Mouse (Mus musculus) heart, embryonic 12.5 days (tissue): Measurements from ENCODE around the gene Gpr132. TPM values are rescaled to one million over a fixed set of nuclear protein-coding genes. Genes with fewer than 3 reads are reported as not detected.

ENCODE experiments used
- ATAC-seq: fragments of 200-750 bp; cut with Nextera tagmentation; 2 replicates; pipeline ENCODE4 v1.8.0; 2017; ENCODE audit warnings: moderate TSS enrichment, moderate library complexity; ENCODE audit not compliant: insufficient number of reproducible peaks, low FRiP score
- H3K27ac ChIP-seq: fragments of 300-500 bp; sonication (generic); 2 replicates; pipeline ENCODE4 v1.5.1; 2016; ENCODE audit warnings: mild to moderate bottlenecking, moderate library complexity; ENCODE audit not compliant: poor library complexity, severe bottlenecking
- H3K27me3 ChIP-seq: fragments of 300-500 bp; sonication (generic); replicated peaks from 2 replicates; pipeline ENCODE4 v1.6.1; 2016; ENCODE audit warnings: mild to moderate bottlenecking, moderate library complexity
- H3K36me3 ChIP-seq: fragments of 300-500 bp; sonication (generic); 2 replicates; pipeline ENCODE4 v1.6.1; 2016; ENCODE audit warnings: mild to moderate bottlenecking, moderate library complexity
- H3K4me1 ChIP-seq: fragments of 300-500 bp; sonication (generic); replicated peaks from 2 replicates; pipeline ENCODE4 v1.6.1; 2016; ENCODE audit warnings: mild to moderate bottlenecking
- H3K4me2 ChIP-seq: fragments of 300-500 bp; sonication (generic); 2 replicates; pipeline ENCODE4 v1.6.1; 2016; ENCODE audit warnings: mild to moderate bottlenecking, moderate library complexity
- H3K4me3 ChIP-seq: fragments of 300-500 bp; sonication (generic); 2 replicates; pipeline ENCODE4 v1.5.1; 2016; ENCODE audit warnings: mild to moderate bottlenecking
- H3K9ac ChIP-seq: fragments of 300-500 bp; sonication (generic); 2 replicates; pipeline ENCODE4 v1.6.1; 2016; ENCODE audit warnings: mild to moderate bottlenecking, moderate library complexity
- H3K9me3 ChIP-seq: fragments of 300-500 bp; sonication (generic); replicated peaks from 2 replicates; pipeline ENCODE4 v1.6.1; 2016; ENCODE audit warnings: mild to moderate bottlenecking, moderate library complexity
- WGBS: fragments of 180-500 bp; shearing (Covaris S2); methylation state at CpG from one replicate; pipeline ENCODE4 v1.1.7; 2016; 5-methylcytosine and 5-hydroxymethylcytosine counted together
- polyA plus RNA-seq: library from polyadenylated mRNA; unstranded; fragments of >200 nt; fragmentation: Nextera tagmentation; extraction: Ambion mirVana; gene quantifications from 2 replicates; pipeline ENCODE4 v1.2.1, GENCODE M21; 2016

The Gpr132 gene
- polyA plus RNA-seq, result not detected in 2 replicates

GRCm38 (mm10) chr12:112868178-112869087, at the start of gene Gpr132:
Gene Gpr132, minus strand, starts transcription at chr12:112868228.
- no peak within 1 kb of the TSS for H3K4me2 ChIP-seq
- H3K4me3 ChIP-seq, result no peak within 1 kb of the TSS
- H3K27me3 ChIP-seq, result peaks cover 45% of the 10 kb centered on the region
- H3K36me3 ChIP-seq, result no peaks in the 10 kb centered on the region
- 60% methylated on average over 13 of the region's 13 CpGs for WGBS
- no peak within 1 kb of the TSS for H3K27ac ChIP-seq
- peaks cover 16% of the 10 kb centered on the region for H3K4me1 ChIP-seq
- H3K9ac ChIP-seq, result no peak within 1 kb of the TSS
- ATAC-seq, result no peak
- H3K9me3 ChIP-seq, result no peaks in the 10 kb centered on the region

- Histone ChIP-seq H3K4me1 (peaks cover 39% of the 10 kb centered on the region), H3K36me3 (peaks cover 28% of the 10 kb centered on the region; the same call in 1 of the 2 replicates), H3K27me3 (peaks cover 78% of the 10 kb centered on the region), H3K9me3 (no peaks in the 10 kb centered on the region), H3K4me2 (no peak overlapping the region), H3K9ac (no peak overlapping the region), H3K4me3 (no peak overlapping the region), H3K27ac (no peak overlapping the region)
- ATAC-seq, result no peak
- 65% methylated on average over 11 of the region's 11 CpGs for WGBS
Observed at GRCm38 (mm10) chr12:112917486-112917885, 49.5 kb upstream of the Gpr132 start.

DNA sequence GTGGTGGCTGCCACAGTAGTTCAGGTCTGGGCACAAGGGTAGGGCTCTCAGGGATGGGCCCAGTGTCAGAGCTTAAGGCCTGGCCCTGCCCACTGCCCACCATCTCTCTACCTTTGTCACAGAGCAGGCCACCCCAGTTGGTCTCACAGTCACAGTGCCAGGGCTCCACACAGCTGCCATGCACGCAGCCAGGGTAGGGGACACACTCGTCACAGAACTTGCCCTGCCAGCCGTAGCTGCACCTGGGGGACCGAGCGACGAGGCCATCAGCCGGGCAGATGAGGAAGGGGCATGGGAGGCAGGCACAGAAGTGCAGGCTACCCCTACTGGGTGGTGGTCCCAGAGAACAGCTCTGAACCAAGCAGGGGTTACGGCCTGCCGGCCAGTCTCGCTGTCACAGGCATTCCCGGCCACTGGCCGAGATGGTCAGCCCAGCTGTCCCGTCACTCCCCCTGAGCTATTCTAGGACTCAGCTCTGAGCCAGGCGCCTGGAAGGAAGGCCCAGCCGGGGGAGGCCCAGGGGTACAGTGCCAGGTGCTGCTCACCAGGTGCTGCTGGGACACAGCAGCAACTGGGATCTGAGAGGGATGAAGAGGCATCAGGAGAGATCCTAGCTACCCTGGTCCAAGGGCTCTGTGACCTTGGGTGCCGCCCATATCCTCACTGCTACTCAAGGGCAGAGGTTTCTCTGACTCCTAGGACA, 48.8 kb upstream of the Gpr132 start:
- ATAC-seq, result no peak
- H3K27ac ChIP-seq, result no peak overlapping the region
- peaks cover 33% of the 10 kb centered on the region for H3K4me1 ChIP-seq
- H3K4me2 ChIP-seq, result 0 out of 2 replicates have a peak overlapping the region, but pooled peaks have one; percentile 3
- no peaks in the 10 kb centered on the region for H3K9me3 ChIP-seq
- 71% methylated on average over 16 of the region's 16 CpGs for WGBS
- H3K27me3 ChIP-seq, result peaks cover 84% of the 10 kb centered on the region
- H3K4me3 ChIP-seq, result no peak overlapping the region
- peaks cover 29% of the 10 kb centered on the region; the same call in 1 of the 2 replicates for H3K36me3 ChIP-seq
- H3K9ac ChIP-seq, result no peak overlapping the region

- H3K4me3 ChIP-seq, result no peak overlapping the region
- ATAC-seq, result no peak
- H3K9me3 ChIP-seq, result no peaks in the 10 kb centered on the region
- no peak overlapping the region for H3K4me2 ChIP-seq
- H3K9ac ChIP-seq, result no peak overlapping the region
- H3K27me3 ChIP-seq, result peaks cover 92% of the 10 kb centered on the region
- H3K36me3 ChIP-seq, result peaks cover 36% of the 10 kb centered on the region
- WGBS, result 87% methylated on average over 13 of the region's 13 CpGs
- no peak overlapping the region for H3K27ac ChIP-seq
- peaks cover 20% of the 10 kb centered on the region for H3K4me1 ChIP-seq
Observed at GRCm38 (mm10) chr12:112915587-112915986, 47.6 kb upstream of the Gpr132 start.

DNA sequence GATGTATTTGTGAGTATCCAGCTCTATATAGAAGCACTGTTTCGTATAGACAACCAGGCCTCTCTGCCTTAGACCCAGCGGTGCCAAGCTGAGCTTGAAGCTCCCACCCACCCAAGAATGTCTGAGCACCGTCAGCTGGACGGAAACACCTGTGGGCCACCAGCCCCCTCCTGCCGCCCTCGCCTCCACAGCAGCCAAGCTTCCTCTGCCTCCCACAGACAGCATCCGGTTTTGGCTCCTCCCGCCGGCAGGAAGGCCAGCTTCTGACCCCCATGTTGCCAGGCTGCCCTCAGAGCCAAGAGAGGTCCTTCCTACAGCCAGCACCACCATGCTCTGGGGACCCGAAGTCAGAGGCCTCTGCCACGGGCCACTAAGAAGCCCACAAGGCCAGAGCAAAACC, 46.5 kb upstream of the Gpr132 start:
- no peak overlapping the region for H3K4me3 ChIP-seq
- H3K36me3 ChIP-seq, result peaks cover 35% of the 10 kb centered on the region
- no peak overlapping the region for H3K4me2 ChIP-seq
- H3K9me3 ChIP-seq, result no peaks in the 10 kb centered on the region
- WGBS, result 72% methylated on average over 11 of the region's 11 CpGs
- peaks cover 89% of the 10 kb centered on the region for H3K27me3 ChIP-seq
- H3K27ac ChIP-seq, result no peak overlapping the region
- no peak overlapping the region for H3K9ac ChIP-seq
- peaks cover 17% of the 10 kb centered on the region for H3K4me1 ChIP-seq
- no peak for ATAC-seq

GRCm38 (mm10) chr12:112912951-112913745, 45.1 kb upstream of the Gpr132 start:
- Histone ChIP-seq H3K4me1 (peaks cover 17% of the 10 kb centered on the region), H3K9ac (no peak overlapping the region), H3K9me3 (no peaks in the 10 kb centered on the region), H3K4me3 (no peak overlapping the region), H3K36me3 (peaks cover 43% of the 10 kb centered on the region), H3K4me2 (no peak overlapping the region), H3K27me3 (peaks cover 78% of the 10 kb centered on the region), H3K27ac (no peak overlapping the region)
- WGBS, result 88% methylated on average over 28 of the region's 28 CpGs
- ATAC-seq, result no peak

DNA sequence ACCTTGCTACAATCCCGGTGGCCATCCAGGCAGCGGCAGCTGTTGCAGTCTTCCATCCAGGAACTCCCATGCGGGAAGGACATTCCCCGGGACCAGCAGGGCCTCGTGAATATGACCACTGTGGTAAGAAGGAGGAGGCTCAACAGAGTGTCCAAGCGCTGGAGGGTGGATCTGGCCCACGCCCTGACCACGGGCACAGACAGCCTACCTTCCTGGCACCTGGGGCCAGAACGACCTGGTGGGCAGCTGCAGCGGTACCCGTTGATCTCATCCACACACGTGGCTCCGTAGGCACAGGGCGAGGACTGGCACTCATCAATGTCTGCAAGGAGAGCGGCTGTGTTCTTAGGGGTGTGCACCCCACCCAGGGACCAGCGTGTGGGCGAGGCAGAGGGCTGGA, 43.7 kb upstream of the Gpr132 start:
- H3K9ac ChIP-seq, result no peak overlapping the region
- 81% methylated on average over 17 of the region's 17 CpGs for WGBS
- H3K27me3 ChIP-seq, result peaks cover 75% of the 10 kb centered on the region
- no peaks in the 10 kb centered on the region for H3K9me3 ChIP-seq
- H3K4me3 ChIP-seq, result no peak overlapping the region
- no peak for ATAC-seq
- H3K27ac ChIP-seq, result no peak overlapping the region
- no peak overlapping the region for H3K4me2 ChIP-seq
- peaks cover 48% of the 10 kb centered on the region for H3K36me3 ChIP-seq
- peaks cover 3% of the 10 kb centered on the region for H3K4me1 ChIP-seq

DNA sequence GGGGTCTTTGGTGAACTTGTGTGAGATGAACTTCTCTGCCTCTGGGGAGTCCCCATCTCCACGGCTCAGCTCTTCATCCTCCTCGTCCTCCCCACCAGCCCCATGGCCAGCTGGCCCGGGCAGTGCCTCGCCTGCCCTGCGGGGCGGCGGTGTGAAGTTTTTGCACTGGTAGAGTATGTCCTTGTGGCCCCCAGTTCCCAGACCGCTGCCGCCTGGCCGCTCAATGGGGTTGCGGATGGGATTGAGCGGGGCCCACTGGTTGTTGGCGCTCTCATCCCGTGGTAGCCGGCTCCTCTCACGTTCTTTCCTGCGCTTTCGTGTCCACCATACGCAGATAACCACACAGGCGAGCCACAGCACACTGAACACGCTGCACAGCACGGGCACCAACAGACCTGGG, 41.0 kb upstream of the Gpr132 start:
- Histone ChIP-seq H3K4me1 (0 out of 2 replicates have a peak, but pooled peaks cover 2% of the 10 kb centered on the region), H3K4me2 (no peak overlapping the region), H3K27ac (no peak overlapping the region), H3K36me3 (peaks cover 37% of the 10 kb centered on the region), H3K9me3 (no peaks in the 10 kb centered on the region), H3K27me3 (peaks cover 60% of the 10 kb centered on the region), H3K9ac (no peak overlapping the region), H3K4me3 (no peak overlapping the region)
- ATAC-seq, result no peak
- 86% methylated on average over 22 of the region's 22 CpGs for WGBS

DNA sequence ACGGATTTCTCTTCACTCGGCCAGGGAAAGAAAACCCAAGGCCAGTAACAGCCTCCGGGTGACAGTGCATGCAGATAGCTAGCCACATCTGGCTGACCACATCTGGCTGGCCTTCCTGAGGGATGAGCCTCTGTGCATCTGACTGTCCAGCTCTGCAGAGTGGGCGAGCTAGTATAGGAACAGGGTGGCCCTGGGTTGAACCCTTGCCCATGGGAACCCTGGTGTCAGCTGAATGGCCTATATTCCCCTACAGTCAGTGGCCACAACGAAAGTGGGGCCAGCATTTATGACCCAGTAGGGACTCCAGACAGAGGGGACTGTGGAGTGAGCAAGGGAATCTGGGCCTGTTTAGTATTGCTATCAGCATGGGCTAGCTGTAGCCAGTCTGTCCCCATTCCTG, 37.0 kb upstream of the Gpr132 start:
- H3K36me3 ChIP-seq, result peaks cover 12% of the 10 kb centered on the region
- no peaks in the 10 kb centered on the region for H3K9me3 ChIP-seq
- ATAC-seq, result no peak
- 0 out of 2 replicates have a peak, but pooled peaks cover 28% of the 10 kb centered on the region for H3K27me3 ChIP-seq
- H3K4me2 ChIP-seq, result no peak overlapping the region
- no peak overlapping the region for H3K27ac ChIP-seq
- no peak overlapping the region for H3K9ac ChIP-seq
- WGBS, result 76% methylated on average over 5 of the region's 5 CpGs
- H3K4me1 ChIP-seq, result peaks cover 6% of the 10 kb centered on the region; the same call in 1 of the 2 replicates
- H3K4me3 ChIP-seq, result no peak overlapping the region

DNA sequence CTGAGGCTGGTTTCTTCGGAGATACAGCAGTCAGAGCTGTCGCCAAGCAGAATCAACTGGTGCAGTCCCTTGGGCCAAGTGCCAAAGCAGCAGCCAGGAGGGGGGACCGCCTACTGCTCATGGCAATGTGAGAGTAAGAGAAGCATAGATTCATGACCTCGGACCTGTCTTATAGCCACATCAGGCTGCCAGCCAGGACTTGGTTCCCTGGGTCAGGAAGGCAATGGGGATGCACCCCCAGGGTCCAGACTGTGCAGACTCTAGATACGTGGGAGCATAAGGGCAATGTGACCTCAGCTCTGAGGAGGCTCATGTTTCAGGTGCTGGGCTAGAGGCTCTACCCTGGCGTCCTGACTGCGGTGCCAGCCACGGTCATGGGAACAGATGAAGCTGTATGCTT, 35.9 kb upstream of the Gpr132 start:
- WGBS, result 60% methylated on average over 8 of the region's 8 CpGs
- H3K4me3 ChIP-seq, result no peak overlapping the region
- 0 out of 2 replicates have a peak, but pooled peaks cover 27% of the 10 kb centered on the region for H3K27me3 ChIP-seq
- peaks cover 11% of the 10 kb centered on the region for H3K36me3 ChIP-seq
- ATAC-seq, result no peak
- H3K9me3 ChIP-seq, result no peaks in the 10 kb centered on the region
- no peak overlapping the region for H3K4me2 ChIP-seq
- peaks cover 6% of the 10 kb centered on the region; the same call in 1 of the 2 replicates for H3K4me1 ChIP-seq
- no peak overlapping the region for H3K27ac ChIP-seq
- H3K9ac ChIP-seq, result no peak overlapping the region
